Mouse (Mus musculus): ENCODE results near the gene Scn3a. TPM values are rescaled to one million over a fixed set of nuclear protein-coding genes. Genes with fewer than 3 reads are reported as not detected.
A peak's percentile ranks its signal among the peaks of the same experiment; 100 is the strongest.
"Not testable (repeated sequence)": the region's sequence is repeated elsewhere in the genome, so short reads cannot be mapped to it uniquely, and the experiment has no call there.

Scn3a gene
- total and polyA plus RNA-seq, 2 experiments from 2014 or later: 36.0 to 86.2 TPM

DNA sequence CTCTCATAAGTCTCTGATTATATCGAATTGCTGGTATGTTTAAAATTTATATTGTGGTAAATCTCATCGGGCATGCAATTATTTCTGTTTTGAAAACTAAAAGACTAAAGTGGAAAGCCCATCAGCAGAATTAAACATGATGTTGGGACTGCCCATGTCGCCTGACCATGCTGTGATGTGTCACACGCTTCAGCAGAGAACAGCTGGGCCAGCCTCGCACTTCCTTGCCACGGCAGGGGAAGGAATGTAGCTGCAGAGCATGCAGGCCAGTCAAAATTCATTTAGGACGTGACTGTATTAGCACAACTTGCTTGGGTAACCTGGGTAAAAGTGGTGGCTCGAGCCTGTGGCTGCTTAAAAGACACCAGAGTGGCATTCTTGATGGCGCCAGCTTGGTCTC is 77.0 kb downstream of the Scn3a start:
- Histone ChIP-seq H3K4me3 (ENCODE audit: low read depth, low read length) (no peak overlapping the region), H3K4me1 (ENCODE audit: insufficient read depth) (no peaks in the 10 kb centered on the region), H3K27me3 (ENCODE audit: insufficient read depth, low read length) (no peaks in the 10 kb centered on the region), H3K4me2 (ENCODE audit: low read depth) (no peak overlapping the region), H3K9me3 (ENCODE audit: low read length) (no peaks in the 10 kb centered on the region), H3K9ac (no peak overlapping the region), H3K36me3 (ENCODE audit: insufficient read depth) (peaks cover 20% of the 10 kb centered on the region), H3K27ac (ENCODE audit: low read depth, low read length) (no peak overlapping the region)
- ATAC-seq (no peak), DNase-seq (no peak)
- TF ChIP-seq CTCF (IDR thresholded peaks at IDR 0.05; ENCODE audit: low read depth): no peak
- WGBS: 82% methylated on average over 9 of the region's 9 CpGs

DNA sequence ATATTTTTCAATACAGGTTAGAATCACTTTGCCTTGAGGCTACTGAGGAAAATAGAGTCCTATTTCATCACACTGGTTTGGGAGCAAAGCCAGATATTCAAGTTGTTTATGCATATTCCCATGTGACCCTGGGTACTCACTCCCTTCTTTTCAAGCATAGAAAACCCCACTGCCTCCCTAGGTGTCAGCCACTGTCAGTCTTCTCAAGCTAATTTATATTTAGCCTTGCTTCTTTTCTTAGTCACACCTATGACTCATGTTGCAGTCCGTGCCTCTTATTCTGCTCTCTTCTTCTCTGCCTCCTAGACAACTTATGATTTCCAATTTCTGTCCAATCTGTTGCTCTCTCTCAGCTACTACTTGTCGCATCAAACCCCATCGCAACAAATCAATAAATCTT is 84.0 kb downstream of the Scn3a start:
- Histone ChIP-seq H3K9me3 (ENCODE audit: low read length) (no peaks in the 10 kb centered on the region), H3K36me3 (ENCODE audit: insufficient read depth) (peaks cover 23% of the 10 kb centered on the region), H3K27ac (ENCODE audit: low read depth, low read length) (no peak overlapping the region), H3K4me3 (ENCODE audit: low read depth, low read length) (no peak overlapping the region), H3K9ac (no peak overlapping the region), H3K27me3 (ENCODE audit: insufficient read depth, low read length) (no peaks in the 10 kb centered on the region), H3K4me1 (ENCODE audit: insufficient read depth) (no peaks in the 10 kb centered on the region), H3K4me2 (ENCODE audit: low read depth) (no peak overlapping the region)
- no peak for TF ChIP-seq CTCF (IDR thresholded peaks at IDR 0.05; ENCODE audit: low read depth)
- ATAC-seq (no peak), DNase-seq (no peak)
- WGBS: 79% methylated on average over 3 of the region's 3 CpGs

DNA sequence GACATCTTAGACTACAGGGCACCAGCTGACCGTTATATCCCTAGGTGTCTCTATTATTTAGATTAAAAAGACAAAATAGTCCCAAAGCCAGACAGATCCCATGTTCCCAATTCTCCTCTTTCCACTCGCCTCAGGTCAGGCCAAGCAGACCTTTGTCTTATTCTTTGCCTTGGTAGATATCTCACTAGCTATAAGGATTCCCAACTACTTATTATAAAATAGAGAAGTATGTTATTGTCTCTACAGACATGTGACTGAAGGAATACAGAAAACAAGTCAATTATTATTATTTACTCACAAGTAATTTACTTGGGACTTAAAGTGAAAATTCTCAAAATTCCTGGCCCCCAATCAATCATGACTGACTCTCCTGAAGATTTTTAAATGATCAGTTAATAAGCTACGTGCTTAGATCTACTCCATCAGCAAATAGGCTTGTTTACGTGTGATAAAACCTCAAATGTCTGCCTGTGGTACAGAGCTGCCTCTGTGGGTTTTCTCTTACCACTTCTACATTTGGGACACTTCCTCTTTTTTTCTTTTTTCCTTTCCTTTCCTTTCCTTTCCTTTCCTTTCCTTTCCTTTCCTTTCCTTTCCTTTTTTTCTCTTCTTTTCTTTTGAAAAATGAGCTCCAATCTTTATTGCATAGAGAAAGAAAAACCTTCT is 86.3 kb downstream of the Scn3a start:
- Histone ChIP-seq H3K9ac (no peak overlapping the region), H3K27me3 (ENCODE audit: insufficient read depth, low read length) (no peaks in the 10 kb centered on the region), H3K27ac (ENCODE audit: low read depth, low read length) (no peak overlapping the region), H3K4me3 (ENCODE audit: low read depth, low read length) (no peak overlapping the region), H3K9me3 (ENCODE audit: low read length) (no peaks in the 10 kb centered on the region), H3K4me1 (ENCODE audit: insufficient read depth) (no peaks in the 10 kb centered on the region), H3K36me3 (ENCODE audit: insufficient read depth) (peaks cover 29% of the 10 kb centered on the region), H3K4me2 (ENCODE audit: low read depth) (no peak overlapping the region)
- no peak for TF ChIP-seq CTCF (IDR thresholded peaks at IDR 0.05; ENCODE audit: low read depth)
- 87% methylated on average over 4 of the region's 4 CpGs for WGBS
- no peak for ATAC-seq
- DNase-seq: no peak

DNA sequence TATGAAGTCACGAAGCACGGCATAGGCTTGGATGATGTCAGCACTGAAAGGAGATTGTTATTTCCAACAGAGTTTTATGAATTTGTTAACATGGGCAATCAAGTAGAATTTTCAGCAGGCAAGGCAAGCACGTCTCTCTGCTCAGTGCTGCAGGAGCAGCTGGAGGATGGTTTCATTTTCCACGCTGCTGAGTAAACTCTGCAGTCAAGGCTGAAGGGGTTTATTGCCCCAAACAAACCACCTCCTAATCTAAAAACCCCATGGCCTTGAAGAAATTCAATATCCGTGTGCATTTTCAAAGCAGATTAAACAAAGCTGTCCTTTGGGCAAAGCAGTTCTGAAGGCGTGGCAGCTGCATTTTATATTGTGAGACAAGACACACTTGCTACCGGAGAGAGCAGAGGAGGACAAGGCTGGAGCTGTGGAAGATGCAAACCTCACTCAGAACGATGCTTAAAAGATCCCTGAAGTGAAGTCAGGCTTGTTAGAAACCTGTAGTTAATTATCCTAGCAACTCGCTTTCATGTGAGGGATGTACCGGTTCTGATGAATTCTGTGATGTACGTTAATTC is 96.0 kb downstream of the Scn3a start:
- H3K27ac ChIP-seq (ENCODE audit: low read depth, low read length): no peak overlapping the region
- peaks cover 43% of the 10 kb centered on the region for H3K36me3 ChIP-seq (ENCODE audit: insufficient read depth)
- H3K27me3 ChIP-seq (ENCODE audit: insufficient read depth, low read length): no peaks in the 10 kb centered on the region
- no peaks in the 10 kb centered on the region for H3K9me3 ChIP-seq (ENCODE audit: low read length)
- no peak overlapping the region for H3K4me3 ChIP-seq (ENCODE audit: low read depth, low read length)
- no peak for TF ChIP-seq CTCF (IDR thresholded peaks at IDR 0.05; ENCODE audit: low read depth)
- DNase-seq (no peak), ATAC-seq (peak; percentile 51)
- no peaks in the 10 kb centered on the region for H3K4me1 ChIP-seq (ENCODE audit: insufficient read depth)
- no peak overlapping the region for H3K9ac ChIP-seq
- 56% methylated on average over 11 of the region's 11 CpGs for WGBS
- H3K4me2 ChIP-seq (ENCODE audit: low read depth): no peak overlapping the region

DNA sequence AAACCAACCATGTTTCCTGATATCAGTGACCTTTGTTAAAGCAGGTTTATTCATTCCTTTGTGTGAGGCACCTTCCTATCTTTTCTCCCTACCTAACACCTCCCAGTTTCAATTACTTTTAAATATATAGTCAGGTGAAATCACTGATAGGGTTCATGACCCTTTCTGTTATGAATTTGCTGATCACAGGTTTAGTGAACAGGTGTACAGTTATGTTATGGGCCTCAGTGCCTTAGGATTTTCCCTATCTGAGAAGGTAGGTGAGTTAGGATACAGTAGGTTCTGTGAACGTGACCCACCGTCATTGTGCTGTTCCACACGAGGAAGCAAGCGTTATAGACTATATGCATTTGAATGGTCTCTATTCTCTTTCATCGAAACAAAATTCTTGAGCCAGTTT is 101.7 kb downstream of the Scn3a start:
- peaks cover 46% of the 10 kb centered on the region for H3K36me3 ChIP-seq (ENCODE audit: insufficient read depth)
- no peak for ATAC-seq
- H3K27ac ChIP-seq (ENCODE audit: low read depth, low read length): no peak overlapping the region
- no peak overlapping the region for H3K4me2 ChIP-seq (ENCODE audit: low read depth)
- 92% methylated on average over 5 of the region's 5 CpGs for WGBS
- no peaks in the 10 kb centered on the region for H3K4me1 ChIP-seq (ENCODE audit: insufficient read depth)
- H3K9ac ChIP-seq: no peak overlapping the region
- no peak for DNase-seq
- TF ChIP-seq CTCF (IDR thresholded peaks at IDR 0.05; ENCODE audit: low read depth): no peak
- H3K4me3 ChIP-seq (ENCODE audit: low read depth, low read length): no peak overlapping the region
- no peaks in the 10 kb centered on the region for H3K9me3 ChIP-seq (ENCODE audit: low read length)
- H3K27me3 ChIP-seq (ENCODE audit: insufficient read depth, low read length): no peaks in the 10 kb centered on the region

DNA sequence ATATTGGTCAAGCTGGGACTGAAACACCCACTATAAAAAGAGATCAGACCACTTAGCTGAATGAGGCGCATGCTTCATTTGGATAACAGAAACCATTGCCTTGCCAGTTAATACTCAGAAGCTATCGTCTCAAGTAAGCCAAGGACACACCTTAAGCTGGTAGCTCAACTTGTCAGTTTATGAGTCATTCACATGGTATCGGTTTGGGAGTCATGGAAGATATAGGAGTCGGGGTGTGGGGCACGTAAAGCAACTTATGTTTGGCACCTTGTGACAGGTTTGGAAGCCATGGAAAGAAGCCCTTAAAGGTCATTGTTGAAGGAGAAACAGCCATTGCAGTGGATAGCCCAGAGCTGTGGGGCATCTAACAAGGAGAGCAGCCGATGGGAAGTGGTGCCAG is 113.7 kb downstream of the Scn3a start:
- no peak for ATAC-seq
- WGBS: 97% methylated on average over 6 of the region's 6 CpGs

DNA sequence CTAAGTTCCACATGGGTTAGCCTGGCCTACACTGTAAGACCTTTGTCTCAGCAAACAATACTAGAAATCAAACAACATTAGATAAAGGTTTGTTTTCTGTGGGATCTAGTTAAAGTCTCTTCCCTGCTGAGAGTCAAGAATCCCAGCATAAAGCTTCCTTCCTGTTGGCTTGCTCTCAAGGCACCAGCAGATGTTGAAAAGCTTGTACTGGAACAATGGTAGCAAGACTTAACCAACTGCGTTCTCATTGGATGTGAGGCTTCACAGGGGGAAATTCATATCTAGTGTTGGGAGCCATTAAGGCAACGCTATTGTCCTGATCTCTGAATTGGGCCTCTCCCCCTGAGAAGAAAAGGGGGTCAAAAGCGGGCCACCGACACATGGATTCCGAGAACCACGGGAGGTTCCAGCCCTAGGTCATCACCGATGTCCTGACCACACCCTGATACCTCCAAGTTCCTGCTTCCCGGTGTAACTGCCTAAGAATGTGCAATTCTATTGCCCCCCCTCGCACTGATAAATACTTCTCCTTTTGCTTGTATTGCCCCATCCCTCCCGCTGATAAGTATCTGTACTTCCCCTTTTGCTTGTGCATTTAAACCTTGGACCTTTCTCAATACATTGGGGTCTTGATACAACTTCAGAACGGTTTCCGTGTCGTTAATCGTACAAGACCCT is 115.9 kb downstream of the Scn3a start:
- H3K4me2 ChIP-seq (ENCODE audit: low read depth); H3K9ac ChIP-seq; DNase-seq; H3K4me3 ChIP-seq (ENCODE audit: low read depth, low read length); H3K27me3 ChIP-seq (ENCODE audit: insufficient read depth, low read length); H3K4me1 ChIP-seq (ENCODE audit: insufficient read depth); ATAC-seq; H3K27ac ChIP-seq (ENCODE audit: low read depth, low read length); H3K9me3 ChIP-seq (ENCODE audit: low read length); H3K36me3 ChIP-seq (ENCODE audit: insufficient read depth): not testable (repeated sequence)
- WGBS: 98% methylated on average over 14 of the region's 14 CpGs

More for the DNA sequence above, 113.7 kb downstream of the Scn3a start:
- Histone ChIP-seq H3K36me3 (ENCODE audit: insufficient read depth) (no peaks in the 10 kb centered on the region), H3K27ac (ENCODE audit: low read depth, low read length) (no peak overlapping the region), H3K4me1 (ENCODE audit: insufficient read depth) (no peaks in the 10 kb centered on the region), H3K9me3 (ENCODE audit: low read length) (no peaks in the 10 kb centered on the region), H3K4me3 (ENCODE audit: low read depth, low read length) (no peak overlapping the region), H3K27me3 (ENCODE audit: insufficient read depth, low read length) (no peaks in the 10 kb centered on the region), H3K9ac (no peak overlapping the region), H3K4me2 (ENCODE audit: low read depth) (no peak overlapping the region)
- DNase-seq: no peak
- TF ChIP-seq CTCF (IDR thresholded peaks at IDR 0.05; ENCODE audit: low read depth): no peak

Measured in forebrain, postnatal 0 days (tissue).